Mouse (Mus musculus) hindbrain, embryonic 15.5 days (tissue): ENCODE results near the gene Cyp4f15. TPM values are rescaled to one million over a fixed set of nuclear protein-coding genes. Genes with fewer than 3 reads are reported as not detected.
"Not testable (repeated sequence)": the region's sequence is repeated elsewhere in the genome, so short reads cannot be mapped to it uniquely, and the experiment has no call there.

Experiments
- ATAC-seq: fragments of 200-750 bp; cut with Nextera tagmentation; 2 replicates; pipeline ENCODE4 v1.8.0; 2017; ENCODE audit warnings: low read depth, moderate number of reproducible peaks, moderate TSS enrichment; ENCODE audit not compliant: low FRiP score
- H3K27ac ChIP-seq: fragments of 300-500 bp; sonication (generic); replicated peaks from 2 replicates; pipeline ENCODE4 v1.5.1; 2015; ENCODE audit warnings: mild to moderate bottlenecking, inconsistent platforms
- H3K27me3 ChIP-seq: fragments of 300-500 bp; sonication (generic); 2 replicates; pipeline ENCODE4 v1.6.1; 2015; ENCODE audit warnings: control low read depth, inconsistent platforms
- H3K36me3 ChIP-seq: fragments of 300-500 bp; sonication (generic); 2 replicates; pipeline ENCODE4 v1.6.1; 2015; ENCODE audit warnings: control low read depth, inconsistent platforms
- H3K4me1 ChIP-seq: fragments of 300-500 bp; sonication (generic); replicated peaks from 2 replicates; pipeline ENCODE4 v1.6.1; 2015; ENCODE audit warnings: control low read depth, inconsistent platforms
- H3K4me2 ChIP-seq: fragments of 300-500 bp; sonication (generic); 2 replicates; pipeline ENCODE4 v1.6.1; 2015; ENCODE audit warnings: moderate library complexity, mild to moderate bottlenecking, inconsistent platforms
- H3K4me3 ChIP-seq: fragments of 300-500 bp; sonication (generic); 2 replicates; pipeline ENCODE4 v1.5.1; 2015; ENCODE audit warnings: mild to moderate bottlenecking, inconsistent platforms
- H3K9ac ChIP-seq: fragments of 300-500 bp; sonication (generic); 2 replicates; pipeline ENCODE4 v1.6.1; 2015; ENCODE audit warnings: inconsistent platforms
- H3K9me3 ChIP-seq: fragments of 300-500 bp; sonication (generic); 2 replicates; pipeline ENCODE4 v1.6.1; 2016; ENCODE audit warnings: control low read depth, inconsistent platforms
- WGBS: fragments of 180-500 bp; shearing (Covaris S2); methylation state at CpG from one replicate; pipeline ENCODE4 v1.1.7; 2015; 5-methylcytosine and 5-hydroxymethylcytosine counted together
- polyA plus RNA-seq: library from polyadenylated mRNA; unstranded; fragments of >200 nt; fragmentation: Nextera tagmentation; extraction: Ambion mirVana; gene quantifications from 2 replicates; pipeline ENCODE4 v1.2.1, GENCODE M21; 2015

Gene Cyp4f15
- polyA plus RNA-seq, 1 experiment from 2014 or later: 3.5 TPM

GRCm38 (mm10) chr17:32690959-32691358 lies 5.5 kb downstream of the Cyp4f15 start:
- Histone ChIP-seq H3K4me3 (no peak overlapping the region), H3K36me3 (no peaks in the 10 kb centered on the region), H3K27me3 (no peaks in the 10 kb centered on the region), H3K9ac (no peak overlapping the region), H3K4me1 (no peaks in the 10 kb centered on the region), H3K4me2 (no peak overlapping the region), H3K9me3 (no peaks in the 10 kb centered on the region), H3K27ac (no peak overlapping the region)
- ATAC-seq: no peak
- 97% methylated on average over 1 of the region's 1 CpGs for WGBS

- Histone ChIP-seq H3K4me1 (no peaks in the 10 kb centered on the region), H3K27ac (no peak overlapping the region), H3K36me3 (no peaks in the 10 kb centered on the region), H3K27me3 (no peaks in the 10 kb centered on the region), H3K4me3 (no peak overlapping the region), H3K4me2 (peak overlapping the region; percentile 23; the same call in 1 of the 2 replicates), H3K9ac (no peak overlapping the region), H3K9me3 (peaks cover 7% of the 10 kb centered on the region; the same call in 1 of the 2 replicates)
- 51% methylated on average over 22 of the region's 22 CpGs for WGBS
- no peak for ATAC-seq
Observed at GRCm38 (mm10) chr17:32702826-32703225, 17.4 kb downstream of the Cyp4f15 start.

- H3K9ac ChIP-seq, H3K4me2 ChIP-seq, H3K4me3 ChIP-seq, H3K36me3 ChIP-seq, ATAC-seq, H3K4me1 ChIP-seq, H3K27me3 ChIP-seq, H3K9me3 ChIP-seq, H3K27ac ChIP-seq: not testable (repeated sequence)
Observed at GRCm38 (mm10) chr17:32710541-32710940, 25.1 kb downstream of the Cyp4f15 start.

GRCm38 (mm10) chr17:32722151-32722550 lies 36.7 kb downstream of the Cyp4f15 start:
- ATAC-seq, H3K4me2 ChIP-seq, H3K36me3 ChIP-seq, H3K4me1 ChIP-seq, H3K9ac ChIP-seq, H3K9me3 ChIP-seq, H3K27ac ChIP-seq, H3K4me3 ChIP-seq, H3K27me3 ChIP-seq: not testable (repeated sequence)
- WGBS: 91% methylated on average over 1 of the region's 1 CpGs

- no peak overlapping the region for H3K4me2 ChIP-seq
- H3K9ac ChIP-seq: no peak overlapping the region
- no peaks in the 10 kb centered on the region for H3K4me1 ChIP-seq
- H3K4me3 ChIP-seq: no peak overlapping the region
- H3K27ac ChIP-seq: no peak overlapping the region
- no peaks in the 10 kb centered on the region for H3K36me3 ChIP-seq
- H3K9me3 ChIP-seq: no peaks in the 10 kb centered on the region; the same call in 1 of the 2 replicates
- 84% methylated on average over 7 of the region's 7 CpGs for WGBS
- no peaks in the 10 kb centered on the region for H3K27me3 ChIP-seq
- no peak for ATAC-seq
Observed at GRCm38 (mm10) chr17:32722771-32723170, 37.3 kb downstream of the Cyp4f15 start.

- H3K4me2 ChIP-seq, H3K4me3 ChIP-seq, H3K27ac ChIP-seq, H3K9me3 ChIP-seq, H3K9ac ChIP-seq, H3K27me3 ChIP-seq, H3K36me3 ChIP-seq, H3K4me1 ChIP-seq: not testable (repeated sequence)
- ATAC-seq: 0 out of 2 replicates have a peak, but pooled peaks have one; percentile 61
Observed at GRCm38 (mm10) chr17:32726360-32726759, 40.9 kb downstream of the Cyp4f15 start.

GRCm38 (mm10) chr17:32729029-32729428 lies 43.6 kb downstream of the Cyp4f15 start:
- Histone ChIP-seq H3K4me2 (no peak overlapping the region), H3K4me1 (no peaks in the 10 kb centered on the region), H3K4me3 (no peak overlapping the region), H3K9me3 (no peaks in the 10 kb centered on the region), H3K36me3 (no peaks in the 10 kb centered on the region), H3K27me3 (no peaks in the 10 kb centered on the region), H3K9ac (no peak overlapping the region), H3K27ac (no peak overlapping the region)
- ATAC-seq: no peak
- 71% methylated on average over 3 of the region's 3 CpGs for WGBS

GRCm38 (mm10) chr17:32738406-32738805 lies 53.0 kb downstream of the Cyp4f15 start:
- no peak for ATAC-seq
- H3K4me1 ChIP-seq: no peaks in the 10 kb centered on the region
- WGBS: 98% methylated on average over 1 of the region's 1 CpGs
- H3K9me3 ChIP-seq: no peaks in the 10 kb centered on the region
- no peak overlapping the region for H3K4me2 ChIP-seq
- H3K27me3 ChIP-seq: no peaks in the 10 kb centered on the region
- H3K27ac ChIP-seq: no peak overlapping the region
- no peak overlapping the region for H3K4me3 ChIP-seq
- H3K9ac ChIP-seq: no peak overlapping the region
- H3K36me3 ChIP-seq: no peaks in the 10 kb centered on the region

- Histone ChIP-seq H3K9ac (no peak overlapping the region), H3K4me1 (no peaks in the 10 kb centered on the region), H3K4me2 (no peak overlapping the region), H3K36me3 (no peaks in the 10 kb centered on the region), H3K9me3 (no peaks in the 10 kb centered on the region), H3K4me3 (no peak overlapping the region), H3K27ac (no peak overlapping the region), H3K27me3 (no peaks in the 10 kb centered on the region)
- no peak for ATAC-seq
- 13% methylated on average over 1 of the region's 1 CpGs for WGBS
Observed at GRCm38 (mm10) chr17:32741057-32741456, 55.6 kb downstream of the Cyp4f15 start.

- WGBS: 51% methylated on average over 5 of the region's 5 CpGs
- H3K4me1 ChIP-seq: 0 out of 2 replicates have a peak, but pooled peaks cover 3% of the 10 kb centered on the region
- H3K4me2 ChIP-seq: no peak overlapping the region
- ATAC-seq: no peak
- H3K27me3 ChIP-seq: no peaks in the 10 kb centered on the region
- no peak overlapping the region for H3K9ac ChIP-seq
- H3K27ac ChIP-seq: no peak overlapping the region
- no peak overlapping the region for H3K4me3 ChIP-seq
- no peaks in the 10 kb centered on the region for H3K9me3 ChIP-seq
- H3K36me3 ChIP-seq: no peaks in the 10 kb centered on the region
Observed at GRCm38 (mm10) chr17:32750611-32751010, 65.2 kb downstream of the Cyp4f15 start.

Other genes starting within 250 kb of the Cyp4f15 start
- 0.92 and 1.3 TPM in 2 replicates for gene Cyp4f39, start 232.9 kb upstream of the Cyp4f15 start, polyA plus RNA-seq
- gene Cyp4f17, start 179.6 kb upstream of the Cyp4f15 start, polyA plus RNA-seq: 10.9 and 12.3 TPM in 2 replicates
- gene Cyp4f16, start 149.1 kb upstream of the Cyp4f15 start, polyA plus RNA-seq: 17.3 and 18.7 TPM in 2 replicates
- gene Cyp4f37, start 64.3 kb upstream of the Cyp4f15 start, polyA plus RNA-seq: 0.43 and 0.67 TPM in 2 replicates
- 0.16 TPM in 1 of 2 replicates, not detected in the other for gene Cyp4f40, start 26.7 kb upstream of the Cyp4f15 start, polyA plus RNA-seq
- gene Zfp871, start 102.7 kb downstream of the Cyp4f15 start, polyA plus RNA-seq: 35.7 and 36.2 TPM in 2 replicates
- 47.0 and 50.7 TPM in 2 replicates for gene Zfp811, start 124.3 kb downstream of the Cyp4f15 start, polyA plus RNA-seq
- 17.9 and 18.4 TPM in 2 replicates for gene Zfp799, start 144.6 kb downstream of the Cyp4f15 start, polyA plus RNA-seq
- 7.3 and 7.9 TPM in 2 replicates for gene Zfp870, start 206.0 kb downstream of the Cyp4f15 start, polyA plus RNA-seq
- gene Cyp4f14, start 231.7 kb downstream of the Cyp4f15 start, polyA plus RNA-seq: not detected in 2 replicates